In the genomic region with DNA sequence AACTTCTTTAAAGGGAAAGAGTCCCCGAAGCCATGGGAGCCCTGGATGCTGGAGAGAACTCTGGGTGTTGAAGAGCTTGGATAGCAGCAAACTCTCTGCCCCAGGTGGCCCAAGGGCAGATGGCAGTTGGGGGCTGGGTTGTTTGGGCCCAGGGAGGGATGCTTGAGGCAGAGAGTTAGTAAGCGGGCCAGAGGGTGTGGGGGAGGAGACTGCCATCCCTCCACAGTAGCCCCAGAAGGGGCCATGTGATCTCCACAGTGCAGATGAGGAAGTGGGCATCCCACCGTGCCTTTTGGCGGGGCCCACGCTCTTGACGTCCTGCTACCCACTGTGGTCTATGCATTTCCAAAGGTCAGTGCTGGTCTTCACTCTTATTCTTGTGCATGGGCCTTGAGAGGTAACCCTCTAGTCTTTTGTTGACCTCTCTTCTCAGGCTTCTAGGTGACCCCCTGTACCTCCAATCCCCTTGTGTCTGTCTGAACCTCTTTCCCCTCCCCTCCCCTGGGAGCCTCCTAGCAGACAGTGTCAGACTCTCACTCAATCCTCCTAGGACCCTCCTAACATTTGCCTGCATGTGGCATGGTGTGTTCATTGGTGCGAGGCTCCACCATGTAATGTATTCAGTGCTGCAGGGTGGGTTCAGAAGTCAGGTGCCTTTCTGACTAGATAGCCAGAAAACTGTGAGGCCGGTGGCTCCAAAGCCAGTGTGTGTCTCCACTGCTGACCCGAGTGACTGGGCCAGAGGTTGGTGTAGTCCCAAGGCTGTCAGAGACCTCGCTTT, we compare ENCODE assay signal across 13 mouse cellular contexts. TPM values are rescaled to one million over a fixed set of nuclear protein-coding genes. Genes with fewer than 3 reads are reported as not detected.
DNase-seq lines count a peak whose midpoint lies in the region; ATAC-seq and TF ChIP-seq lines count a peak whose summit lies in the region.
"Had no signal": no experiment of that assay in that cellular context is flagged by ENCODE, and none has a peak within 500 bp of the region (broad histone marks: within the 10 kb centered on the region; RNA-seq: fewer than 3 reads in every experiment).

No protein-coding gene starts in this region.

- H3K4me2 ChIP-seq in liver, embryonic 15.5 days = no peak overlapping the region
- H3K4me2 ChIP-seq: lung, embryonic 15.5 days; neural tube, embryonic 12.5 days had no signal

- no peak overlapping the region for H3K4me3 ChIP-seq in layer of hippocampus, adult 2 months
- no peak overlapping the region for H3K4me3 ChIP-seq in liver, embryonic 15.5 days (replicated peaks)
- H3K4me3 ChIP-seq: heart, adult 2 months; lung, embryonic 15.5 days; neural tube, embryonic 12.5 days had no signal

- H3K9me3 ChIP-seq in liver, embryonic 15.5 days (replicated peaks) = no peaks in the 10 kb centered on the region
- H3K9me3 ChIP-seq: lung, embryonic 15.5 days; neural tube, embryonic 12.5 days had no signal

- peaks cover 70% of the 10 kb centered on the region for H3K4me1 ChIP-seq in liver, embryonic 15.5 days (replicated peaks)

- peak; percentile 27; the same call in 1 of the 2 replicates for ATAC-seq in cerebellum, adult (ENCODE audit: insufficient number of reproducible peaks, low FRiP score, low TSS enrichment)
- no peak for ATAC-seq in liver, embryonic 15.5 days (ENCODE audit: insufficient read depth)

- H3K36me3 ChIP-seq in liver, embryonic 15.5 days (replicated peaks) = 0 out of 2 replicates have a peak, but pooled peaks cover 5% of the 10 kb centered on the region
- H3K36me3 ChIP-seq: lung, embryonic 15.5 days had no signal

- 55% methylated on average over 10 of the region's 10 CpGs for WGBS in liver, embryonic 15.5 days (ENCODE audit: insufficient replicate concordance)

- DNase-seq in cerebellum, adult 11 months = no peak
- no peak for DNase-seq in layer of hippocampus, adult 2 months (ENCODE audit: low spot score in 2 of 2)
- no peak for DNase-seq in layer of hippocampus, adult 9-10 months (ENCODE audit: low spot score)
- DNase-seq in B cell, adult 2 months = peak; percentile 74 to 79
- DNase-seq in urinary bladder, postnatal 36 days (ENCODE audit: low spot score in 2 of 2) = no peak
- no peak for DNase-seq in adrenal gland, postnatal 36 days
- DNase-seq: kidney, adult 9 months; layer of hippocampus, postnatal 36 days had no signal

- TF ChIP-seq CTCF in layer of hippocampus, adult 2 months (conservative IDR thresholded peaks at IDR 0.05) = no peak

- no peak overlapping the region for H3K9ac ChIP-seq in liver, embryonic 15.5 days
- H3K9ac ChIP-seq: lung, embryonic 15.5 days; neural tube, embryonic 12.5 days had no signal

- H3K27ac ChIP-seq in layer of hippocampus, adult 2 months = peak overlapping the region; percentile 72
- H3K27ac ChIP-seq in liver, embryonic 15.5 days (replicated peaks) = peak overlapping the region; percentile 19; the same call in 1 of the 2 replicates
- H3K27ac ChIP-seq: heart, adult 2 months; lung, embryonic 15.5 days; neural tube, embryonic 12.5 days had no signal

- no peaks in the 10 kb centered on the region for H3K27me3 ChIP-seq in liver, embryonic 15.5 days
- H3K27me3 ChIP-seq: lung, embryonic 15.5 days; neural tube, embryonic 12.5 days had no signal

RNA-seq across cellular contexts. Expression of gene Gramd4, which starts 11.7 kb away (rescaled TPM):
- total RNA-seq in layer of hippocampus, adult 2 months (2021) = 10 to 100 TPM; 24.8 to 28.7 TPM
- 6.3 and 7.8 TPM in 2 replicates for polyA plus RNA-seq in liver, embryonic 15.5 days (2015; fragmentation: Nextera tagmentation; extraction: Ambion mirVana)
- total RNA-seq in adrenal gland, postnatal 36 days (2021) = 10 to 100 TPM; 13.9 to 18.7 TPM

RNA-seq across cellular contexts. Expression of gene Celsr1, which starts 35.6 kb away (rescaled TPM):
- 1 to 10 TPM; 5.5 to 5.8 TPM for total RNA-seq in layer of hippocampus, adult 2 months (2021)
- 0.01 and 0.08 TPM in 2 replicates for polyA plus RNA-seq in liver, embryonic 15.5 days (2015; fragmentation: Nextera tagmentation; extraction: Ambion mirVana)
- total RNA-seq in adrenal gland, postnatal 36 days (2021) = 1 to 10 TPM; 5.1 to 6.3 TPM

Comparison
In these comparisons a context has a peak if more than half of its experiments do, and no peak if none do; other contexts are left out.
1. DNase-seq: peak in B cell, adult 2 months (2 of 2); none in cerebellum, adult 11 months (single experiment), layer of hippocampus, adult 2 months (0 of 2), layer of hippocampus, adult 9-10 months (single experiment), urinary bladder, postnatal 36 days (0 of 2) and adrenal gland, postnatal 36 days (0 of 2).